25 mouse cellular contexts compared by ENCODE assay signal in the genomic region with DNA sequence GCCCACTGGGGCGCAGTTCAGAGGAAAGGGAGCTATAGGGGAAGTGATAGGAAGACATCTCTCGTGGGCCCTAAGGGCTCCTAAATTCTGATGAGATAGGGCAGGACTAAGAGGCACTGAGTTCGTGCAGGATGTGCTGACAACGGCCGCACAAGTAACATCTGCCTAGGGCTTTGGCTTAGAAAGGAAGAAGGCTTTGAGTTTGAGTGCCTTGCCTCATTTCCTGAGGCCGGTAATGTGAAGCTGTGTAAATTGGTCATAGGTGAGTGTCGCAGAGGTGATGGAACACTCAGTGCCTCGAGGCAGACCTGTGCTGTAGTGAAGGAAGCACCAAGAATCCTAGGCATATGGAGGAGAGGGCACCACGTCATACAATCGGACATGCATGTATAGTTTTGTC. TPM values are rescaled to one million over a fixed set of nuclear protein-coding genes. Genes with fewer than 3 reads are reported as not detected.
DNase-seq lines count a peak whose midpoint lies in the region; ATAC-seq and TF ChIP-seq lines count a peak whose summit lies in the region.
"Had no signal": no experiment of that assay in that cellular context is flagged by ENCODE, and none has a peak within 500 bp of the region (broad histone marks: within the 10 kb centered on the region; RNA-seq: fewer than 3 reads in every experiment).

No protein-coding gene starts in this region.

- 46% methylated on average over 10 of the region's 10 CpGs for WGBS in heart, adult 2 months
- 89% methylated on average over 10 of the region's 10 CpGs for WGBS in limb, embryonic 10.5 days
- WGBS in liver, postnatal 0 days (ENCODE audit: insufficient replicate concordance) = 55% methylated on average over 10 of the region's 10 CpGs

- no peaks in the 10 kb centered on the region for H3K9me3 ChIP-seq in limb, embryonic 10.5 days (replicated peaks)
- H3K9me3 ChIP-seq in liver, postnatal 0 days (ENCODE audit: low read length) = no peaks in the 10 kb centered on the region
- H3K9me3 ChIP-seq: embryonic facial prominence, embryonic 12.5 days; forebrain, embryonic 13.5 days; intestine, embryonic 15.5 days; midbrain, embryonic 13.5 days had no signal

- TF ChIP-seq POLR2A in heart, adult 2 months (IDR thresholded peaks at IDR 0.05; ENCODE audit: insufficient read depth, low read depth, low read length) = peak; percentile 59

- TF ChIP-seq CTCF in heart, adult 2 months (IDR thresholded peaks at IDR 0.05) = no peak
- no peak for TF ChIP-seq CTCF in layer of hippocampus, adult 2 months (conservative IDR thresholded peaks at IDR 0.05)
- no peak for TF ChIP-seq CTCF in liver, postnatal 0 days (IDR thresholded peaks at IDR 0.05; ENCODE audit: low read depth)

- TF ChIP-seq EP300 in heart, adult 2 months (IDR thresholded peaks at IDR 0.05; ENCODE audit: insufficient read depth, low read depth, low read length) = 0 out of 2 replicates have a peak, but pooled peaks have one; percentile 23
- no peak for TF ChIP-seq EP300 in liver, postnatal 0 days (IDR thresholded peaks at IDR 0.05; ENCODE audit: low read depth)

- no peak for DNase-seq in heart, adult 2 months
- no peak for DNase-seq in heart, postnatal 36 days
- DNase-seq in layer of hippocampus, adult 2 months (ENCODE audit: low spot score in 2 of 2) = no peak
- no peak for DNase-seq in layer of hippocampus, adult 9-11 months
- no peak for DNase-seq in limb, embryonic 10.5 days (ENCODE audit: low spot score)
- no peak for DNase-seq in liver, postnatal 0 days
- DNase-seq in right cerebral cortex, postnatal 4 days = no peak
- DNase-seq: adrenal gland, postnatal 36 days; cerebellum, adult 11-12 months; cerebellum, postnatal 14 days; gastrocnemius, postnatal 10 days; kidney, adult 8-10 months; kidney, postnatal 10 days; spleen, adult 18-20 months had no signal

- intact Hi-C loops in heart, adult 2 months (cut with DNase I) = no loop called here
- intact Hi-C loops in heart, postnatal 36 days (cut with DNase I) = no loop called here

- H3K36me3 ChIP-seq in heart, adult 2 months (ENCODE audit: control insufficient read depth, insufficient read depth, low read length) = no peaks in the 10 kb centered on the region
- H3K36me3 ChIP-seq in limb, embryonic 10.5 days = peaks cover 96% of the 10 kb centered on the region
- peaks cover 15% of the 10 kb centered on the region for H3K36me3 ChIP-seq in liver, postnatal 0 days (replicated peaks; ENCODE audit: insufficient read depth, low read length)

- peak overlapping the region; percentile 66 for H3K27ac ChIP-seq in heart, adult 2 months
- H3K27ac ChIP-seq in layer of hippocampus, adult 2 months = 0 out of 2 replicates have a peak overlapping the region, but pooled peaks have one; percentile 1
- H3K27ac ChIP-seq in limb, embryonic 10.5 days = 0 out of 2 replicates have a peak overlapping the region, but pooled peaks have one; percentile 33
- H3K27ac ChIP-seq in liver, postnatal 0 days (ENCODE audit: low read depth) = 0 out of 2 replicates have a peak overlapping the region, but pooled peaks have one; percentile 6
- H3K27ac ChIP-seq: embryonic facial prominence, embryonic 12.5 days; forebrain, embryonic 13.5 days; intestine, embryonic 15.5 days; liver, embryonic 14.5 days; midbrain, embryonic 13.5 days had no signal

- peaks cover 13% of the 10 kb centered on the region for H3K4me1 ChIP-seq in heart, adult 2 months (ENCODE audit: control insufficient read depth, insufficient read depth, low read length)
- H3K4me1 ChIP-seq in limb, embryonic 10.5 days = peaks cover 4% of the 10 kb centered on the region; the same call in 1 of the 2 replicates
- peaks cover 15% of the 10 kb centered on the region for H3K4me1 ChIP-seq in liver, postnatal 0 days (ENCODE audit: insufficient read depth)
- H3K4me1 ChIP-seq: embryonic facial prominence, embryonic 12.5 days; intestine, embryonic 15.5 days had no signal

- no peaks in the 10 kb centered on the region for H3K79me2 ChIP-seq in heart, adult 2 months (replicated peaks; ENCODE audit: control insufficient read depth, insufficient read depth, low read length)

- H3K27me3 ChIP-seq in heart, adult 2 months (ENCODE audit: control insufficient read depth, insufficient read depth, low read length) = no peaks in the 10 kb centered on the region
- H3K27me3 ChIP-seq in limb, embryonic 10.5 days (ENCODE audit: low read depth, poor library complexity, severe bottlenecking) = no peaks in the 10 kb centered on the region
- no peaks in the 10 kb centered on the region for H3K27me3 ChIP-seq in liver, postnatal 0 days (ENCODE audit: insufficient read depth, low read length)
- H3K27me3 ChIP-seq: embryonic facial prominence, embryonic 12.5 days; forebrain, embryonic 13.5 days; intestine, embryonic 15.5 days; midbrain, embryonic 13.5 days; Patski had no signal

- no peak overlapping the region for H3K9ac ChIP-seq in heart, adult 2 months (ENCODE audit: low read depth, low read length)
- no peak overlapping the region for H3K9ac ChIP-seq in liver, postnatal 0 days (replicated peaks)
- H3K9ac ChIP-seq: embryonic facial prominence, embryonic 12.5 days; forebrain, embryonic 13.5 days; intestine, embryonic 15.5 days; liver, embryonic 14.5 days; midbrain, embryonic 13.5 days had no signal

- no peak overlapping the region for H3K4me3 ChIP-seq in heart, adult 2 months
- no peak overlapping the region for H3K4me3 ChIP-seq in layer of hippocampus, adult 2 months
- H3K4me3 ChIP-seq in limb, embryonic 10.5 days = no peak overlapping the region
- no peak overlapping the region for H3K4me3 ChIP-seq in liver, postnatal 0 days (ENCODE audit: low read depth, low read length)
- H3K4me3 ChIP-seq: embryonic facial prominence, embryonic 12.5 days; erythroblast, embryonic 14.5 days; forebrain, embryonic 13.5 days; intestine, embryonic 15.5 days; midbrain, embryonic 13.5 days had no signal

- H3K4me2 ChIP-seq in liver, postnatal 0 days (ENCODE audit: low read depth, low read length) = no peak overlapping the region
- H3K4me2 ChIP-seq: embryonic facial prominence, embryonic 12.5 days; forebrain, embryonic 13.5 days; intestine, embryonic 15.5 days; midbrain, embryonic 13.5 days had no signal

- ATAC-seq in liver, postnatal 0 days = no peak
- ATAC-seq: forebrain, embryonic 13.5 days; hindbrain, embryonic 16.5 days; intestine, embryonic 15.5 days; midbrain, embryonic 13.5 days; Patski had no signal

RNA-seq across cellular contexts. Expression of a gene that starts 8.6 kb away (rescaled TPM):
- total RNA-seq in heart, adult 2 months (2021) = 10 to 100 TPM; 13.4 to 15.7 TPM
- 53.2 and 59.0 TPM in 2 replicates for polyA plus RNA-seq in heart, adult 2 months (2012; rRNA removed)
- total RNA-seq in heart, postnatal 36 days (2021) = 10 to 100 TPM; 11.6 to 20.2 TPM
- total RNA-seq in layer of hippocampus, adult 2 months (2021) = 1 to 10 TPM; 5.4 to 5.7 TPM
- polyA plus RNA-seq in limb, embryonic 10.5 days (2016; fragmentation: Nextera tagmentation; extraction: Ambion mirVana) = 18.6 and 22.5 TPM in 2 replicates
- polyA plus RNA-seq in liver, postnatal 0 days (2015; fragmentation: Nextera tagmentation; extraction: Ambion mirVana) = 32.0 and 33.2 TPM in 2 replicates

RNA-seq across cellular contexts. Expression of a gene that starts 16.2 kb away (rescaled TPM):
- not detected for total RNA-seq in heart, adult 2 months (2021)
- polyA plus RNA-seq in heart, adult 2 months (2012; rRNA removed) = 0.32 and 1.2 TPM in 2 replicates
- total RNA-seq in heart, postnatal 36 days (2021) = under 1 TPM; 0.25 to 0.30 TPM
- total RNA-seq in layer of hippocampus, adult 2 months (2021) = 1 to 10 TPM; 1.1 to 1.7 TPM
- polyA plus RNA-seq in limb, embryonic 10.5 days (2016; fragmentation: Nextera tagmentation; extraction: Ambion mirVana) = 3.5 and 6.2 TPM in 2 replicates
- 0.12 and 0.31 TPM in 2 replicates for polyA plus RNA-seq in liver, postnatal 0 days (2015; fragmentation: Nextera tagmentation; extraction: Ambion mirVana)
- total RNA-seq: granulocyte monocyte progenitor cell, adult 5-6 weeks; megakaryocyte progenitor cell, adult 5-6 weeks; monocyte, adult 5-6 weeks had no signal
- polyA plus RNA-seq: Patski had no signal

RNA-seq across cellular contexts. Expression of a gene that starts 16.7 kb away (rescaled TPM):
- total RNA-seq in heart, adult 2 months (2021) = 1 to 10 TPM in 1 of 2 experiments, under 1 TPM in 1; 0.70 to 1.2 TPM
- polyA plus RNA-seq in heart, adult 2 months (2012; rRNA removed) = 0.20 and 0.37 TPM in 2 replicates
- total RNA-seq in heart, postnatal 36 days (2021) = 1 to 10 TPM; 1.0 to 1.3 TPM
- total RNA-seq in layer of hippocampus, adult 2 months (2021) = 10 to 100 TPM; 23.1 to 23.9 TPM
- polyA plus RNA-seq in limb, embryonic 10.5 days (2016; fragmentation: Nextera tagmentation; extraction: Ambion mirVana) = 43.2 and 45.9 TPM in 2 replicates
- 5.4 and 6.5 TPM in 2 replicates for polyA plus RNA-seq in liver, postnatal 0 days (2015; fragmentation: Nextera tagmentation; extraction: Ambion mirVana)

RNA-seq across cellular contexts. Expression of a gene that starts 19.0 kb away (rescaled TPM):
- total RNA-seq in heart, adult 2 months (2021) = 1 to 10 TPM; 4.8 to 8.3 TPM
- polyA plus RNA-seq in heart, adult 2 months (2012; rRNA removed) = 12.6 and 15.7 TPM in 2 replicates
- total RNA-seq in heart, postnatal 36 days (2021) = 10 to 100 TPM; 10.3 to 11.8 TPM
- total RNA-seq in layer of hippocampus, adult 2 months (2021) = 10 to 100 TPM in 1 of 2 experiments, 1 to 10 TPM in 1; 9.7 to 10.8 TPM
- 180 and 189 TPM in 2 replicates for polyA plus RNA-seq in limb, embryonic 10.5 days (2016; fragmentation: Nextera tagmentation; extraction: Ambion mirVana)
- 28.5 and 30.6 TPM in 2 replicates for polyA plus RNA-seq in liver, postnatal 0 days (2015; fragmentation: Nextera tagmentation; extraction: Ambion mirVana)

RNA-seq across cellular contexts. Expression of a gene that starts 25.6 kb away (rescaled TPM):
- total RNA-seq in heart, adult 2 months (2021) = 1 to 10 TPM in 1 of 2 experiments, under 1 TPM in 1; 0.20 to 1.1 TPM
- polyA plus RNA-seq in heart, adult 2 months (2012; rRNA removed) = 2.0 and 8.8 TPM in 2 replicates
- 1 to 10 TPM in 1 of 2 experiments, under 1 TPM in 1; 0.14 to 1.0 TPM for total RNA-seq in heart, postnatal 36 days (2021)
- 1 to 10 TPM; 5.8 to 6.4 TPM for total RNA-seq in layer of hippocampus, adult 2 months (2021)
- polyA plus RNA-seq in limb, embryonic 10.5 days (2016; fragmentation: Nextera tagmentation; extraction: Ambion mirVana) = 6.5 and 11.9 TPM in 2 replicates
- polyA plus RNA-seq in liver, postnatal 0 days (2015; fragmentation: Nextera tagmentation; extraction: Ambion mirVana) = 0.75 and 1.1 TPM in 2 replicates
- total RNA-seq: granulocyte monocyte progenitor cell, adult 5-6 weeks; monocyte, adult 5-6 weeks had no signal
- polyA plus RNA-seq: Patski had no signal

Comparison
In these comparisons a context has a peak if more than half of its experiments do, and no peak if none do; other contexts are left out.
1. H3K27ac ChIP-seq: peak in every context shown above with its lines; median percentile 66 in heart, adult 2 months; 33 in limb, embryonic 10.5 days; 6 in liver, postnatal 0 days; 1 in layer of hippocampus, adult 2 months.
2. RNA of a gene that starts 16.7 kb away (total RNA-seq): 23.1 to 23.9 TPM in layer of hippocampus, adult 2 months; 1.0 to 1.3 TPM in heart, postnatal 36 days and 0.70 to 1.2 TPM in heart, adult 2 months; every median in the first group is over 10 times any median in the second.